Mouse (Mus musculus) midbrain, embryonic 10.5 days (tissue): ENCODE measurements around the gene Cd59b. TPM values are rescaled to one million over a fixed set of nuclear protein-coding genes. Genes with fewer than 3 reads are reported as not detected.

Source experiments
- DNase-seq: peaks from one replicate; pipeline ENCODE4 v3.0.0-alpha.2; 2017; ENCODE audit warnings: low spot score
- H3K27ac ChIP-seq: fragments of 300-500 bp; sonication (generic); replicated peaks from 2 replicates; pipeline ENCODE4 v1.5.1; 2016; ENCODE audit warnings: mild to moderate bottlenecking
- H3K27me3 ChIP-seq: fragments of 300-500 bp; sonication (generic); 2 replicates; pipeline ENCODE4 v1.6.1; 2016; ENCODE audit warnings: low read depth, mild to moderate bottlenecking; ENCODE audit not compliant: poor library complexity, severe bottlenecking
- H3K36me3 ChIP-seq: fragments of 300-500 bp; sonication (generic); 2 replicates; pipeline ENCODE4 v1.6.1; 2016; ENCODE audit warnings: mild to moderate bottlenecking, moderate library complexity
- H3K4me1 ChIP-seq: fragments of 300-500 bp; sonication (generic); 2 replicates; pipeline ENCODE4 v1.6.1; 2016
- H3K4me3 ChIP-seq: fragments of 300-500 bp; sonication (generic); 2 replicates; pipeline ENCODE4 v1.5.1; 2016; ENCODE audit warnings: mild to moderate bottlenecking, moderate library complexity
- H3K9me3 ChIP-seq: fragments of 300-500 bp; sonication (generic); replicated peaks from 2 replicates; pipeline ENCODE4 v1.6.1; 2016; ENCODE audit warnings: mild to moderate bottlenecking
- WGBS: fragments of 180-500 bp; shearing (Covaris S2); methylation state at CpG from one replicate; pipeline ENCODE4 v1.1.7; 2016; 5-methylcytosine and 5-hydroxymethylcytosine counted together
- polyA plus RNA-seq: library from polyadenylated mRNA; unstranded; fragments of >200 nt; fragmentation: Nextera tagmentation; extraction: Ambion mirVana; gene quantifications from 2 replicates; pipeline ENCODE4 v1.2.1, GENCODE M21; 2016

Cd59b gene
- 3.6 and 5.4 TPM in 2 replicates for polyA plus RNA-seq

GRCm38 (mm10) chr2:104069704-104070185 lies at the start of gene Cd59b:
TSS of gene Cd59b (plus strand) at chr2:104069849.
- Histone ChIP-seq H3K27me3 (no peaks in the 10 kb centered on the region), H3K4me3 (peak within 1 kb of the TSS; percentile 53), H3K36me3 (no peaks in the 10 kb centered on the region), H3K9me3 (0 out of 2 replicates have a peak, but pooled peaks cover 7% of the 10 kb centered on the region), H3K4me1 (peaks cover 8% of the 10 kb centered on the region), H3K27ac (peak within 1 kb of the TSS; percentile 72)
- DNase-seq: peak; percentile 67
- 11% methylated on average over 13 of the region's 13 CpGs for WGBS

- 84% methylated on average over 7 of the region's 7 CpGs for WGBS
Observed at GRCm38 (mm10) chr2:104023096-104023495, 46.6 kb upstream of the Cd59b start.

GRCm38 (mm10) chr2:104024656-104025055 lies 45.0 kb upstream of the Cd59b start:
- Histone ChIP-seq H3K9me3 (no peaks in the 10 kb centered on the region), H3K4me3 (no peak overlapping the region), H3K27me3 (no peaks in the 10 kb centered on the region), H3K27ac (no peak overlapping the region), H3K36me3 (no peaks in the 10 kb centered on the region), H3K4me1 (peaks cover 24% of the 10 kb centered on the region)
- DNase-seq: no peak
- WGBS: 87% methylated on average over 4 of the region's 4 CpGs

More at GRCm38 (mm10) chr2:104023096-104023495, 46.6 kb upstream of the Cd59b start:
- H3K36me3 ChIP-seq: no peaks in the 10 kb centered on the region
- H3K4me1 ChIP-seq: peaks cover 9% of the 10 kb centered on the region
- no peak overlapping the region for H3K4me3 ChIP-seq
- no peaks in the 10 kb centered on the region for H3K27me3 ChIP-seq
- no peaks in the 10 kb centered on the region for H3K9me3 ChIP-seq
- DNase-seq: no peak
- H3K27ac ChIP-seq: no peak overlapping the region

GRCm38 (mm10) chr2:104027458-104028138 lies 42.1 kb upstream of the Cd59b start, which contains the start of gene Fbxo3:
TSS of gene Fbxo3 (plus strand) at chr2:104027721.
- H3K9me3 ChIP-seq: no peaks in the 10 kb centered on the region
- peaks cover 6% of the 10 kb centered on the region for H3K36me3 ChIP-seq
- peaks cover 27% of the 10 kb centered on the region for H3K4me1 ChIP-seq
- no peaks in the 10 kb centered on the region for H3K27me3 ChIP-seq
- peak within 1 kb of the TSS; percentile 98 for H3K4me3 ChIP-seq
- WGBS: under 1% methylated on average over 44 of the region's 44 CpGs
- peak; percentile 92 for DNase-seq
- H3K27ac ChIP-seq: peak within 1 kb of the TSS; percentile 95

- 2% methylated on average over 32 of the region's 32 CpGs for WGBS
- peak within 1 kb of the TSS; percentile 98 for H3K4me3 ChIP-seq
- peaks cover 6% of the 10 kb centered on the region for H3K36me3 ChIP-seq
- H3K4me1 ChIP-seq: peaks cover 27% of the 10 kb centered on the region
- peak within 1 kb of the TSS; percentile 95 for H3K27ac ChIP-seq
- no peak for DNase-seq
- no peaks in the 10 kb centered on the region for H3K27me3 ChIP-seq
- H3K9me3 ChIP-seq: no peaks in the 10 kb centered on the region
Observed at GRCm38 (mm10) chr2:104028139-104028723, 41.4 kb upstream of the Cd59b start, which contains the start of gene 4931422A03Rik. TSS of gene 4931422A03Rik (minus strand) at chr2:104028361.

GRCm38 (mm10) chr2:104029074-104029473 lies 40.6 kb upstream of the Cd59b start:
- no peak for DNase-seq
- Histone ChIP-seq H3K4me1 (peaks cover 27% of the 10 kb centered on the region), H3K4me3 (peak overlapping the region; percentile 98), H3K9me3 (no peaks in the 10 kb centered on the region), H3K27ac (no peak overlapping the region), H3K27me3 (no peaks in the 10 kb centered on the region), H3K36me3 (peaks cover 12% of the 10 kb centered on the region)
- WGBS: 91% methylated on average over 2 of the region's 2 CpGs

- no peak overlapping the region for H3K27ac ChIP-seq
- WGBS: 85% methylated on average over 3 of the region's 3 CpGs
- DNase-seq: no peak
- H3K4me3 ChIP-seq: no peak overlapping the region
- peaks cover 22% of the 10 kb centered on the region for H3K36me3 ChIP-seq
- no peaks in the 10 kb centered on the region for H3K9me3 ChIP-seq
- no peaks in the 10 kb centered on the region for H3K27me3 ChIP-seq
- H3K4me1 ChIP-seq: peaks cover 27% of the 10 kb centered on the region
Observed at GRCm38 (mm10) chr2:104030381-104030780, 39.3 kb upstream of the Cd59b start.

GRCm38 (mm10) chr2:104032056-104032455 lies 37.6 kb upstream of the Cd59b start:
- WGBS: 94% methylated on average over 3 of the region's 3 CpGs
- Histone ChIP-seq H3K4me3 (no peak overlapping the region), H3K9me3 (no peaks in the 10 kb centered on the region), H3K27me3 (no peaks in the 10 kb centered on the region), H3K36me3 (peaks cover 37% of the 10 kb centered on the region), H3K4me1 (peaks cover 25% of the 10 kb centered on the region), H3K27ac (no peak overlapping the region)
- DNase-seq: no peak

- WGBS: 34% methylated on average over 3 of the region's 3 CpGs
Observed at GRCm38 (mm10) chr2:104034832-104035472, 34.7 kb upstream of the Cd59b start.

GRCm38 (mm10) chr2:104035595-104035994 lies 34.1 kb upstream of the Cd59b start:
- Histone ChIP-seq H3K27ac (no peak overlapping the region), H3K27me3 (no peaks in the 10 kb centered on the region), H3K4me1 (no peaks in the 10 kb centered on the region), H3K9me3 (no peaks in the 10 kb centered on the region), H3K36me3 (peaks cover 62% of the 10 kb centered on the region), H3K4me3 (no peak overlapping the region)
- 92% methylated on average over 6 of the region's 6 CpGs for WGBS
- DNase-seq: no peak

More at GRCm38 (mm10) chr2:104034832-104035472, 34.7 kb upstream of the Cd59b start:
- no peak overlapping the region for H3K27ac ChIP-seq
- 0 out of 2 replicates have a peak, but pooled peaks cover under 1% of the 10 kb centered on the region for H3K4me1 ChIP-seq
- H3K4me3 ChIP-seq: no peak overlapping the region
- peaks cover 57% of the 10 kb centered on the region for H3K36me3 ChIP-seq
- H3K27me3 ChIP-seq: no peaks in the 10 kb centered on the region
- DNase-seq: peak; percentile 61
- H3K9me3 ChIP-seq: no peaks in the 10 kb centered on the region

- Histone ChIP-seq H3K4me1 (no peaks in the 10 kb centered on the region), H3K4me3 (no peak overlapping the region), H3K36me3 (peaks cover 65% of the 10 kb centered on the region), H3K9me3 (no peaks in the 10 kb centered on the region), H3K27me3 (no peaks in the 10 kb centered on the region), H3K27ac (no peak overlapping the region)
- WGBS: 87% methylated on average over 3 of the region's 3 CpGs
- DNase-seq: no peak
Observed at GRCm38 (mm10) chr2:104036316-104036715, 33.3 kb upstream of the Cd59b start.

- Histone ChIP-seq H3K27me3 (no peaks in the 10 kb centered on the region), H3K36me3 (peaks cover 59% of the 10 kb centered on the region), H3K4me1 (no peaks in the 10 kb centered on the region), H3K4me3 (no peak overlapping the region), H3K27ac (no peak overlapping the region), H3K9me3 (no peaks in the 10 kb centered on the region)
- WGBS: 80% methylated on average over 2 of the region's 2 CpGs
- no peak for DNase-seq
Observed at GRCm38 (mm10) chr2:104038236-104038635, 31.4 kb upstream of the Cd59b start.
